Mouse (Mus musculus): ENCODE data around the gene Kmt5a.

GRCm38 (mm10) chr5:124482436-124482965 is 42.8 kb downstream of the Kmt5a start:
- TF ChIP-seq E2F4 (IDR thresholded peaks at IDR 0.05; ENCODE audit: insufficient read depth) (no peak), POLR2A (IDR thresholded peaks at IDR 0.05; ENCODE audit: insufficient read length, low read depth) (no peak), MAX (IDR thresholded peaks at IDR 0.05; ENCODE audit: low read depth) (no peak), USF1 (IDR thresholded peaks at IDR 0.05; ENCODE audit: low read depth) (no peak), POLR2AphosphoS2 (IDR thresholded peaks at IDR 0.05; ENCODE audit: insufficient read length, low read depth) (no peak), CEBPB (IDR thresholded peaks at IDR 0.05; ENCODE audit: insufficient read depth, poor library complexity, severe bottlenecking) (no peak), MYOD1 (IDR thresholded peaks at IDR 0.05; ENCODE audit: control insufficient read depth in 1 of 3, insufficient read length in 2 of 3, low read depth in 2 of 3) (no peak), MYOG (IDR thresholded peaks at IDR 0.05; ENCODE audit: control insufficient read depth in 1 of 3, insufficient read depth in 1 of 3, insufficient read length in 2 of 3, low read depth in 2 of 3) (no peak), TCF12 (IDR thresholded peaks at IDR 0.05; ENCODE audit: insufficient read depth, poor library complexity, severe bottlenecking) (no peak), SRF (IDR thresholded peaks at IDR 0.05; ENCODE audit: control insufficient read depth, insufficient read length, low read depth) (no peak), REST (IDR thresholded peaks at IDR 0.05; ENCODE audit: insufficient read depth, insufficient read length) (no peak), TCF3 (IDR thresholded peaks at IDR 0.05; ENCODE audit: insufficient read length, low read depth) (no peak)
